Mouse (Mus musculus) c-Kit-positive CD71-negative TER-119-negative erythroid progenitor cells, embryonic 14.5 days (primary cell): ENCODE data around the gene Dis3l2.

Source experiments
- DNase-seq: peaks from one replicate; pipeline ENCODE4 v3.0.0-alpha.2; 2013; ENCODE audit warnings: low read depth

The Dis3l2 gene

DNA sequence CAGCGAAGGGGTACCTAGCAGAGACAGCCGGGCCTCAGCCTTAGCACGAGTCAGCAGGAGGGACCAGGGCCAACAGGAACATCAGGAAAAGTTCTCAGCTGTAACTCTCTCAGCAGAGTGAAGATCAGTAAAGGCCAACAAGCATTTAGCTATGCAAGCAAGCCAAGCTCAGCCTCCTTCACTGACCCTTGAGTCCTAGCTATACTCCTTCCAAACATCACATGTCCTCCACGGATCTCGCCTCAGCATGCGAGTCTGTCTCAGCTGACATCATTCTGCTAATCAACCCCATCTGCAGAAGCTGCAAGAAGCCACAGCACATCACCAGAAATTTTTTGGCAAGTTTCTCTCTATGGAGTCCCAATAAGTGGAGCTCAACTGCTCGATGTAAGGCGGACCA is 370.2 kb downstream of the Dis3l2 start:
- no peak for DNase-seq

DNA sequence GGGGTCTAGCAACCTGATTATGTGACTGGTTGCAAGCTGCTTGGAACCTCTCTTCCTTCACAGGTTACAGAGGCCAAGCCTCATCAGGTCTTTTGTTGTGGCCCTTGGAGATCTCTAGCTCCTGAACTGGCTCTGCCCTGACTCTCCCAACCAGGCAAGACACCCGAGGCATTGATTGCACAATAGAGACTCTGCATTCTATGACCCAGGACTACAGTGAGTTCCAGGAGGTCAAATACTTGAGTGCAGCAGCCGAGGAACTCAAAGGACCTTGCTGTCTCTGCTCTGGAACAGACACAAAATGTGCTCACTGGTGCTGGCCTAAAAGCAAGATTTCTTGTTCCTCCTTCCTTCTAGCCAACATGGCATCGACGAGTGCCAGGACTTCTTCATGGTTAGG is 382.6 kb downstream of the Dis3l2 start:
- DNase-seq: no peak

DNA sequence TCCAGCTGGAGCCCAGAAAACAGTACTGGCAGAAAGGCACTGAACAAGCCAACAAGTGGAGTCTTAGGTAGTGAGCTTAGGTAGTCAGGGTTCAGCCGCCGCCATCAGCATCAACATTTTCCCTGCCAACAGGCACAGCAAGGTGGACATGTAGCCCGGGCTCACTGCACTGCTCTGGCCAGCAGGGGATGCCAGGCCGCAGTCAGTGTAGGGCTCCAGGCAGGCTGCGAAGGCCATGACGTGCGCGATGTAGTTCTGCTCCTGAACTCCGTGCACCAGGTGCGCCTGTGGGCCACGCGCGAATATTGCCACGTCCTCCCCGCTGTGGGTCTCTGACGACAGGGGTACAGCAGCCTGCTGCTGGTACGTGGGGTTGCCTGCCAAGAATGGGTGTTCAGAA is 383.4 kb downstream of the Dis3l2 start:
- no peak for DNase-seq

DNA sequence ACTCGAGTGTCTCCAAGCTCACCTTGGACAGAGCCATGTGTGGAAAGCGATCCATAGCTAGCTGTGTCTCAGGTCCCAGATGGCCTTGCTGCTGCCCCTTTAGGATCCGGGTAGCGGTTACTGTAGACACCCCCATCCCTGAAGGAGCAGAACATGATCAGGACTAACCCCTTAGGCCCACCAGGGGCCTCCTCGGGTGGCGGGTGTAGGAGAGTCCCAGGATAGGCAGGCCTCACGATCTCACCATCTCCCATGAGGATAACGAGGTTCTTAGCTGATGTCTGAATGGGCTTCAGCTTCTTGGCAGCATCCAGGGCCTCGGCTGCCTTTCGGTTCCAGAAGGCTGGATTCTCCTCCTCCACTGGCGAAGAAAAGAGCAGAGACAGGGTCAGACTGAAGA is 385.6 kb downstream of the Dis3l2 start:
- no peak for DNase-seq

DNA sequence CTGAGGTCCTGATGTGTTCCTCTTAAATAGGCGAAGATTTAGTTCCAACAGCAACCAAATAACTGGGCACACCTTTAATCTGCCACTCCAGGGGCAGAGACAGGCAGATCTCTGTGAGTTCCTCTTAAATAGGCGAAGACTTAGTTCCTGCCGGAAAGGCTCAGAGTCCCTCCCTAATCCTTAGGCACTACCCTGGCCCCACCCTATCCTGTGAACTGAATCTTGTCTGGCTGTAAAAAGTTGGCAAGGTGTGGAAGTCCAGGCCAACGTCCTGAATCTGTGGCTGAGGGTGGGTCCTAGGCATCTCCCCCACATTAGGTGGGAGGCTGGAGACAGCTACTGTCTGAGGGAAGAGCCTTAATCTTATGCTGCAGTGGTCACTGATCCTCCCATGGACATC is 386.2 kb downstream of the Dis3l2 start, which contains the start of gene Alppl2:
Gene Alppl2, minus strand, starts transcription at position 101 of the 400 bp plus-strand sequence.
- DNase-seq: no peak

DNA sequence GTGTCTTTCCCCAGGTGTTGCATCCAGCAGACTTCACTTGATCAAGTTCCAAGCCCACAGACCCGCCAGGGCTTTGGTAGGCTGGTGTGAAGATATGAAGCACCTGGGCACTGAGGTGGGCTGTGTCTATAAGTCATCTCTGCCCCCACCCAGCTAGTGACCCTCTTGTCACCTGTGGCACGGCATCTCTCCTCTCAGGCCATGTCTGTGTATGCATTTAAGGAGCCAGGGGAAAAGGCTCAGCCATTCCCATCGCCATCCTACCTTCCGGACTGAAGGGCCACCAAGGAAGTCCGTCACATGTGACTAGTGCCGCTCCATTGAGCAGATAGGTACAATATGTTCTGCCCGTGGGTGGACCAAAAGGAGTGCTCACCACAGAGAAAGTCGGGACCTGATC is 392.0 kb downstream of the Dis3l2 start:
- DNase-seq: no peak

DNA sequence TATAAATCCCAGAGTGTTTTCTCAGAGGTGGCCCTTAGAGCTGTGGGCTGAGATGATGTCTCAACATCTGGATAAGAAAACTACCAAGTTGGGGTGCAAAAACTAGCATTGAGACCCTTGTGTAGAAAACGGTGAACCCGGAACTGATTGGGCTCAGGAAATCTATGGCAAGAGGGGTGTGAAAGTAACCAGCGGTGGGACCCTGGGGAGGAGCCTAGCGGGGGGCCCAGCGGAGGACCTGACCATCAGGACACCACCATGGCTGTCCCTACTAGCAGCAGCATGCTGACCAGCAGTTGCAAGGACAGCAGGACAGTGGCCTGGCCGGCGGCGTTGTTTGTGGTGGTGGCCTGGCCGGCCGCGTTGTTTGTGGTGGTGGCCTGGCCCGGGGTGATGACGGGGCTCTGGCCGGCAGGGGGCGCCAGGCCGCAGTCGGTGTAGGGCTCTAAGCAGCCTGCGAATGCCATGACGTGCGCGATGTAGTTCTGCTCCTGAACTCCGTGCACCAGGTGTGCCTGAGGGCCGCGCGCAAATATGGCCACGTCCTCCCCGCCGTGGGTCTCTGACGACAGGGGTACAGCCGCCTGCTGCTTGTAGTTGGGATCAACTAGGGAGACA is 394.9 kb downstream of the Dis3l2 start:
- peak; percentile 36 for DNase-seq
